Mouse (Mus musculus): Measurements from ENCODE around the gene Pcbp4. TPM values are rescaled to one million over a fixed set of nuclear protein-coding genes. Genes with fewer than 3 reads are reported as not detected.
A peak's percentile ranks its signal among the peaks of the same experiment; 100 is the strongest.

Gene Pcbp4
- polyA plus RNA-seq (2014; fragmentation: Nextera tagmentation; extraction: Ambion mirVana): 300 and 309 TPM in 2 replicates

DNA sequence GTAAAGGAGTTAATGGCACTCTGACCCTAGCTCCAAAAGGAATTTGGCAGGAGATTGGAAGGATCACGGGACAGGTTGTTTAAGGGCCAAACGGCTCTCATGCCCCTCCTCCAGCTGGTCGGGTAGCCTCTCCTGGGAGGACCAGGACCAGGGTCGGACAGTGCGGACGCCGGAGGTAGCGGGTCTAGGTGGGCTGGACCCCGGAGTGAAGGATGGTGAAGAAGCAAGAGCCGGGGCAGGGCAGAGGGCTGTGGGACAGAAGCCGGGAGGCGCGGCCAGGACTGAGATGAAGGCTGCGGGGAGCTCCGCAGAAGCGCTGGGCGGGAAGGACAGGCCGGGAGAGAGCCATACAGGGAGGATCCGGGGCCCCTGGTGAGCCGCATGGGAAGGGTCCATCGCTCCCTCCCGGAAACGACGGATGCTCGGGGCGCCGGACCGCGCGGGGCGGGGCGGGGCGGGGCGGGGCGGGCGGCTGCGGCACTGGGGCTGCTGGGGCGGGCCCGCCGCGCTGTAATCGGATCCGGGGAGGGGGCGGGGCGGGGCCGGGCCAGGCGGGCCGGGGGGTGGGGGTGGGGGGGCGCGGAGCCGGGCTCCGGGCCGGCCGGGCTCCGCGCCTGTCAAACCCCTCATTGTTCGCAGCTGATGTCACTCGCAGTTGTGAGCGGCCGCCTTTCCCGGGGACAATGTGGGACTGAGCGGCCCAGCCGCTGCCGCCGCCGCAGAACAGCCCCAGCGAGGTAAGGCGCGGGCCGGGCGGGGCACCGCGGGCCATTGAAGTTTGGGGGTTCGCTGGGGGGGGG is at the start of gene Pcbp4:
Pcbp4 (plus strand) TSS at position 21 of the 800 bp plus-strand sequence.
- H3K36me3 ChIP-seq (ENCODE audit: control insufficient read depth, insufficient read depth, low read length): no peaks in the 10 kb centered on the region
- ATAC-seq (replicated peaks; ENCODE audit: low FRiP score) (peak; percentile 80), DNase-seq (ENCODE audit: low spot score) (peak; percentile 94)
- peak within 1 kb of the TSS; percentile 85 for H3K4me3 ChIP-seq (ENCODE audit: low read depth, low read length)
- under 1% methylated on average over 47 of the region's 74 CpGs for WGBS
- peaks cover 48% of the 10 kb centered on the region for H3K4me1 ChIP-seq (replicated peaks; ENCODE audit: control insufficient read depth, insufficient read depth, low read length)
- H3K27me3 ChIP-seq (ENCODE audit: control insufficient read depth, insufficient read depth, low read length): no peaks in the 10 kb centered on the region
- H3K9me3 ChIP-seq (ENCODE audit: control insufficient read depth, low read length): no peaks in the 10 kb centered on the region
- peak within 1 kb of the TSS; percentile 98 for H3K9ac ChIP-seq (ENCODE audit: low read length)
- peak within 1 kb of the TSS; percentile 89 for H3K27ac ChIP-seq (ENCODE audit: low read depth, low read length)
- peak within 1 kb of the TSS; percentile 73 for H3K4me2 ChIP-seq (ENCODE audit: low read depth, low read length, severe bottlenecking)

DNA sequence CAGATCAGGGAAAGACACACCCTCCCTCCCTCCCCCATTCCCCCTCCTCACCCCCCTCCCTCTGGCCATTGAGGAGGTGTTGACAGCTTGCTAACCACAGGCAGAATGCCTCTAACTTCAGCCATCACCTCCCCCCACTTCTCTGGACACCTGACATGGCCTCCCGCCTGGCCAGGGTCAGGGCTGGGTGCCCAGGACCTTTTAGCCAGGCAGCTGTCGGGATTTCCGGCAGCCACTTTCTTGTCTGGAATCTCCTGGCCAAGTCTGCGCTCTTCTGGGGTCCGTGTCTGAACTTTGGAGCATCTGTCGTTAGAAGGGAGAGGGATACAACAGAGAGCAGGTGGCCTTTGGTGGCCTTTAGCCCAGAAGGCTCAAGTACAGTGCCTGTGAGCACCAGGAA is 47.8 kb upstream of the Pcbp4 start:
- DNase-seq (ENCODE audit: low spot score): no peak
- H3K36me3 ChIP-seq (ENCODE audit: control insufficient read depth, insufficient read depth, low read length): no peaks in the 10 kb centered on the region
- no peak for ATAC-seq (replicated peaks; ENCODE audit: low FRiP score)
- H3K27me3 ChIP-seq (ENCODE audit: control insufficient read depth, insufficient read depth, low read length): no peaks in the 10 kb centered on the region
- peaks cover 8% of the 10 kb centered on the region; the same call in 1 of the 2 replicates for H3K4me1 ChIP-seq (replicated peaks; ENCODE audit: control insufficient read depth, insufficient read depth, low read length)
- no peak overlapping the region for H3K9ac ChIP-seq (ENCODE audit: low read length)
- no peaks in the 10 kb centered on the region for H3K9me3 ChIP-seq (ENCODE audit: control insufficient read depth, low read length)
- H3K4me3 ChIP-seq (ENCODE audit: low read depth, low read length): no peak overlapping the region
- WGBS: 42% methylated on average over 6 of the region's 6 CpGs
- H3K27ac ChIP-seq (ENCODE audit: low read depth, low read length): no peak overlapping the region
- no peak overlapping the region for H3K4me2 ChIP-seq (ENCODE audit: low read depth, low read length, severe bottlenecking)

DNA sequence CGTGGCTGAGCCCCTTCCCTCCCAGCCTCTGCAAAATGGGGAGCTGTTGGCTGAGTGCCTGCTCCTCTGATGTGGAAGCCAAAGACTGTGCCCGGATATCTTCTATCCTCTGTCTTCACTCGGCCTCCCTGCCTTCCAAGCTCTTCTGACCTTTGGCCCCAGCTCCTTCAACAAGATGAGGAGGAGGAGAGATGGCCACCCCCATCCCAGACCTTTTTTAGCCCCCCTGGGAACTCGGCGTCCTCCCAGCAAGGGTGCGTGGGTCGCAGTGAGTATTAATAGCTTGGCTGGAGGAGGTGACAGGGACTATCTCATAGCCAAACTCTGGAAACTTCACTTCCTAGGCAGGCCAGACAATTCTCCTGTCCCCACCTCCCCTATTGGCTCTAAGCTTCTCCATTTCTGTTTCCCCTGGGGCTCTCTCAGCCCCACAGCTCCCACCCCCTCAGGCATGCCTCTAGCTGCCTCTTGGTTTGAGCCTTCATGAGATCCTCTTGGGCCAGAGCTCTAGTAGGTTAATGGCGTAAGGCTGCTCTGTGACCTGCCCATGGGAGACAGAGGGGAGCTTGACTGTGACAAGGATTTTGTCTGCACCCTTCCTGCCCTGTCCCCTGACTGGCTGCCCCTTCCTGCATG is 46.5 kb upstream of the Pcbp4 start:
- no peaks in the 10 kb centered on the region for H3K9me3 ChIP-seq (ENCODE audit: control insufficient read depth, low read length)
- H3K27ac ChIP-seq (ENCODE audit: low read depth, low read length): no peak overlapping the region
- WGBS: 61% methylated on average over 8 of the region's 8 CpGs
- no peaks in the 10 kb centered on the region for H3K27me3 ChIP-seq (ENCODE audit: control insufficient read depth, insufficient read depth, low read length)
- no peak overlapping the region for H3K4me2 ChIP-seq (ENCODE audit: low read depth, low read length, severe bottlenecking)
- no peak overlapping the region for H3K9ac ChIP-seq (ENCODE audit: low read length)
- ATAC-seq (replicated peaks; ENCODE audit: low FRiP score) (no peak), DNase-seq (ENCODE audit: low spot score) (no peak)
- H3K36me3 ChIP-seq (ENCODE audit: control insufficient read depth, insufficient read depth, low read length): no peaks in the 10 kb centered on the region
- no peak overlapping the region for H3K4me3 ChIP-seq (ENCODE audit: low read depth, low read length)
- H3K4me1 ChIP-seq (replicated peaks; ENCODE audit: control insufficient read depth, insufficient read depth, low read length): peaks cover 12% of the 10 kb centered on the region; the same call in 1 of the 2 replicates

DNA sequence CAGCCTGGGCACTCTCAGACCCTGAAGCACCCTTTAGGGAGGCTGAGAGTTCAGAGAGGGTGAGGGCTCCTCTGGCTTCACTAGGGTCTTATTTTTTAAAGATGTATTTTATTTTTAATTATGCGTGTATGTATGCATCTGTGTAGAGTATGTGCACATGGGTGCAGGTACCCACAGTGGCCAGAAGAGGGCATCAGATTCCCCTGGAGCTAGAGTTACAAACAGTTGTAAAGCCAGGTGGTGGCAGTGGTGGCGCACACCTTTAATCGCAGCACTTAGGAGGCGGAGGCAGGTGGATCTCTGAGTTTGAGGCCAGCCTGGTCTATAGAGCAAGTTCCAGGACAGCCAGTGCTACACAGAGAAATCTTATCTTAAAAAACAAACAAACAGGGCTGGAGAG is 44.0 kb upstream of the Pcbp4 start:
- H3K4me2 ChIP-seq (ENCODE audit: low read depth, low read length, severe bottlenecking): no peak overlapping the region
- no peak; the same call in 1 of the 2 replicates for ATAC-seq (replicated peaks; ENCODE audit: low FRiP score)
- no peak for DNase-seq (ENCODE audit: low spot score)

DNA sequence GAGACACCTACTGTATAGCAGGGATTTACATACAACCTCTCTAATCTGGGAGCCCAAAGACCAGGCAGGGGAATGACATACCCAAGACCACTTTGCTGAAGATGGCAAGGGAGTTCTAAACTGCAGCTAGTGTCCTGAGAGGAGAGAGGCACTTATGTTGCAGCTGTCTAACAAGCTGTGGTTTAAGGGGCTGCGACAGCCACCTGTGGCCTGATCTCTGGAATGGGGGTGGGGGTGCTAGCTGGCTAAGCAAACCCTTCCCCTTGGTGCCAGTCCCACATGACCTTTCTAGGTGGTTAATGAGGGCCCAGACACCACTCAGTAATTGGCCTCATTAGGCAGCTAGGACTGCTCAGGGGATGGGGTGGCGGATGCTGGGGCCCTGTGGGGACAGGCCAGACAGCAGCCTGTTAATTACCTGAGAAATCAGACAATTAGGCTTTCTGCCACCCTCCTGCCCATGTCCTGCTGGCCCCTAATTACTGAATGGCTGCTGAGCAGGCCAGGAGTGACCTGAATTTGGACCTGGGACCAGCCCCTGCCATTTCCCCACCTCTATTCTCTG is 42.9 kb upstream of the Pcbp4 start:
- peak; percentile 80 for ATAC-seq (replicated peaks; ENCODE audit: low FRiP score)
- Histone ChIP-seq H3K9me3 (ENCODE audit: control insufficient read depth, low read length) (no peaks in the 10 kb centered on the region), H3K27me3 (ENCODE audit: control insufficient read depth, insufficient read depth, low read length) (no peaks in the 10 kb centered on the region), H3K9ac (ENCODE audit: low read length) (no peak overlapping the region), H3K36me3 (ENCODE audit: control insufficient read depth, insufficient read depth, low read length) (no peaks in the 10 kb centered on the region), H3K4me2 (ENCODE audit: low read depth, low read length, severe bottlenecking) (no peak overlapping the region), H3K27ac (ENCODE audit: low read depth, low read length) (peak overlapping the region; percentile 4; the same call in 1 of the 2 replicates), H3K4me3 (ENCODE audit: low read depth, low read length) (no peak overlapping the region), H3K4me1 (replicated peaks; ENCODE audit: control insufficient read depth, insufficient read depth, low read length) (peaks cover 10% of the 10 kb centered on the region; the same call in 1 of the 2 replicates)
- DNase-seq (ENCODE audit: low spot score): peak; percentile 69
- WGBS: 36% methylated on average over 2 of the region's 2 CpGs

More for the DNA sequence above, 44.0 kb upstream of the Pcbp4 start:
- Histone ChIP-seq H3K27me3 (ENCODE audit: control insufficient read depth, insufficient read depth, low read length) (no peaks in the 10 kb centered on the region), H3K4me3 (ENCODE audit: low read depth, low read length) (no peak overlapping the region), H3K9me3 (ENCODE audit: control insufficient read depth, low read length) (no peaks in the 10 kb centered on the region), H3K27ac (ENCODE audit: low read depth, low read length) (no peak overlapping the region), H3K9ac (ENCODE audit: low read length) (no peak overlapping the region), H3K4me1 (replicated peaks; ENCODE audit: control insufficient read depth, insufficient read depth, low read length) (peaks cover 12% of the 10 kb centered on the region; the same call in 1 of the 2 replicates), H3K36me3 (ENCODE audit: control insufficient read depth, insufficient read depth, low read length) (no peaks in the 10 kb centered on the region)
- over 99% methylated on average over 4 of the region's 4 CpGs for WGBS

DNA sequence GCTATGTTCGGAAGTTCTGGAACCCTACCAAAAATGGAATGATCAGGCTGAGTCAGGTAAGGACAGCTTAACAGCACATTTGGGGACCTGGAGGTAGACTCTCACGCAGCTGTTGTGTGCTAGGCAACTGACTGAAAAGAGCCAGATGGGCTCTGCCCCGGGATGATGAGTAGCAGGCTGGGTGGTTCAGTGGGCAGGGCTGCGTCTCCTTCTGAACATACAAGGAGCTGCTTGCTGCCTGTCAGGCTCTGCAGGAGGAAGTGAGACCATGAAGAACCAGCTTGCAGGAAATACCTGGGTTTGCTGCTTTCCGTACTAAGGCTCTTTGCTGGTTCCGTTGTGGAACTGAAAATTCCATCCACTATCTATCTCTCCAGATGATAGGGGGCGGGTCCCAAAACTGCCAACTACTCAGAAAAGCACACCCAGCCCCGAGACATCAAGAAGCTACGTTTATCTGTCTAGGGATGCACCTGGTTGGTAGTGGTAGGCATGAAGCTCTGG is 41.9 kb upstream of the Pcbp4 start:
- Histone ChIP-seq H3K4me2 (ENCODE audit: low read depth, low read length, severe bottlenecking) (no peak overlapping the region), H3K4me3 (ENCODE audit: low read depth, low read length) (no peak overlapping the region), H3K27ac (ENCODE audit: low read depth, low read length) (no peak overlapping the region), H3K27me3 (ENCODE audit: control insufficient read depth, insufficient read depth, low read length) (no peaks in the 10 kb centered on the region), H3K9me3 (ENCODE audit: control insufficient read depth, low read length) (no peaks in the 10 kb centered on the region), H3K9ac (ENCODE audit: low read length) (no peak overlapping the region), H3K4me1 (replicated peaks; ENCODE audit: control insufficient read depth, insufficient read depth, low read length) (peaks cover 10% of the 10 kb centered on the region; the same call in 1 of the 2 replicates), H3K36me3 (ENCODE audit: control insufficient read depth, insufficient read depth, low read length) (no peaks in the 10 kb centered on the region)
- 80% methylated on average over 9 of the region's 9 CpGs for WGBS
- ATAC-seq (replicated peaks; ENCODE audit: low FRiP score) (no peak), DNase-seq (ENCODE audit: low spot score) (no peak)

DNA sequence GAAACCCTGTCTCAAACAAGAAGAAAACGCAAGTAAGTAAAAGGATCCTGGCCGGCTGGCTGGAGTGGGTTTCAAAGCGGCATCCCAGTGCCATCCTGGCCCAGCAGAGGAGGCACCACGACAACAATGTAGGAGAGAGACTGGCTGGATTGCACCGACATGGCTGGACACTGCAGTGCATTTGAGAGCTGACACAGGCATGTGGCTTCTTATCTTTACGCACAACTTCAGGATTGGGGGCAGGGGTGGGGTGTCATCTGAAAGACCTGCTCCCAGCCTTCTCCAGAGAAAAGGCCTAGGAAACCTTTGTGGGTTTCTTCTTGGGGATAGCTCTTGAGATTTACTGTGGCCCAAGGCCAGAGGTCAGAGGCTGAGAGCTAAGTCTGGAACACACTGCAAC is 41.4 kb upstream of the Pcbp4 start:
- H3K4me1 ChIP-seq (replicated peaks; ENCODE audit: control insufficient read depth, insufficient read depth, low read length): peaks cover 10% of the 10 kb centered on the region; the same call in 1 of the 2 replicates
- H3K9me3 ChIP-seq (ENCODE audit: control insufficient read depth, low read length): no peaks in the 10 kb centered on the region
- H3K36me3 ChIP-seq (ENCODE audit: control insufficient read depth, insufficient read depth, low read length): no peaks in the 10 kb centered on the region
- no peak for DNase-seq (ENCODE audit: low spot score)
- no peaks in the 10 kb centered on the region for H3K27me3 ChIP-seq (ENCODE audit: control insufficient read depth, insufficient read depth, low read length)
- no peak for ATAC-seq (replicated peaks; ENCODE audit: low FRiP score)
- no peak overlapping the region for H3K4me2 ChIP-seq (ENCODE audit: low read depth, low read length, severe bottlenecking)
- WGBS: 82% methylated on average over 6 of the region's 6 CpGs
- no peak overlapping the region for H3K9ac ChIP-seq (ENCODE audit: low read length)
- no peak overlapping the region for H3K27ac ChIP-seq (ENCODE audit: low read depth, low read length)
- no peak overlapping the region for H3K4me3 ChIP-seq (ENCODE audit: low read depth, low read length)

DNA sequence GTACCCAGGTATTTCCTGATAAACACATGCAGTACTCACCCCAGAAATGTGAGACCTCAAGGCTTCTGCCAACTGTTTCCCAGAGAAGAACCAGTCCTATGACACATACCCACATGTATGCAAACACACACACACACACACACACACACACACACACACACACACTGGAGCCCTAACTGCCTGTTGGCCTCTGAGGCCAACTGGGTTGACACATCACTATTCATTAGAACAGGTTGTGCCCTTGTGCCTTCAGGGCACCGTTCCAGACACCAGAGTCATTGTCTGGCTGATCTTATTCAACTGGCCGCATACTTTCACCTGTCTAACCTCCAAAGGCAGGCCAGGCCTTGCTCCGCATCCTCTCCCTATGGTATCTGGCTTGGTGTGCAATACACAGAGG is 40.9 kb upstream of the Pcbp4 start:
- H3K4me1 ChIP-seq (replicated peaks; ENCODE audit: control insufficient read depth, insufficient read depth, low read length): peaks cover 10% of the 10 kb centered on the region; the same call in 1 of the 2 replicates
- no peaks in the 10 kb centered on the region for H3K36me3 ChIP-seq (ENCODE audit: control insufficient read depth, insufficient read depth, low read length)
- ATAC-seq (replicated peaks; ENCODE audit: low FRiP score) (no peak), DNase-seq (ENCODE audit: low spot score) (no peak)
- H3K27ac ChIP-seq (ENCODE audit: low read depth, low read length): no peak overlapping the region
- H3K27me3 ChIP-seq (ENCODE audit: control insufficient read depth, insufficient read depth, low read length): no peaks in the 10 kb centered on the region
- no peaks in the 10 kb centered on the region for H3K9me3 ChIP-seq (ENCODE audit: control insufficient read depth, low read length)
- H3K4me2 ChIP-seq (ENCODE audit: low read depth, low read length, severe bottlenecking): no peak overlapping the region
- no peak overlapping the region for H3K4me3 ChIP-seq (ENCODE audit: low read depth, low read length)
- 71% methylated on average over 3 of the region's 3 CpGs for WGBS
- H3K9ac ChIP-seq (ENCODE audit: low read length): no peak overlapping the region

Data from forebrain, embryonic 11.5 days (tissue).